Mouse (Mus musculus): ENCODE measurements at regions not wholly inside any gene's neighbourhood (a gene's known extent, or its start where the extent isn't known, plus 50 kb on each side); places are given as distances from the start of the nearest gene placed in this dataset.

DNA sequence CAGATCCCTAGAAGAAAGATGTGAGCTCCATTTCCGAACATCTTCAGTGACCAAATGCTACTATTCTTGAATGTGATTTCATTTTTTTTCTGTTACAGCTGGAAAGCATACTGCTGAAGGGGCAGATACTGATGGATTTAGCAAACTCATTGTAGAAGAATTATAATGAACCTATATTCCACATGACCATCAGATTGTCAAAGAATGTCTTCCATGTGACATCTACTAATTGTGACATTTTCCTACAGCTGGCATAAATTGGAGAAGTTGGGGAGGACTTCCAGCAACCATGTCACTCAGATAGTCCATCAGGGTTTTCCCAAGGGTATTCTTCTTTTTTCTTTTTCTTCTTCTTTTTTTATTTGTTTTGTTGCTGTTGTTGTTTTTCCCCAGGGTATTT is 263.2 kb downstream of the Tmsb4x start:
- H3K36me3 ChIP-seq (ENCODE audit: control insufficient read depth, insufficient read depth, low read length), result no peaks in the 10 kb centered on the region
- ATAC-seq (ENCODE audit: insufficient number of reproducible peaks, low FRiP score, low TSS enrichment, low read depth), result no peak

DNA sequence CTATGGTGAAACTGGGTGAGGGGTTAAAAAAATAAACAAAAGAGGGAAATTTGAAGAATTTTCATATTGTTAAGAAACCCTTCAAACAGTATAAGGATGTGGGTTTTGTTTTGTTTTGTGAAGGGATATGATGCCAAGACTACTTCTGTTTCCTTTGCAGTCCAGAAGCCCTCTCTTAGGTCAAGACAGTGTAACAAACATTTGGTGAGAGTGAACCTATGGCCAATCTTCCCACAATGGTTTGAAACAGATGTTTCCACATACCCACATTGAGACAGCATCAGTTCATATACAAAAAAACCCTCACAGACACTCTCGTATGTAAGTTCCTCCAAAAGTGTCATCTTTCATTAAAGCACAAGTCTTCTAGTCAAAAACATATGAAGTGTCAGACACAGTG is 263.6 kb downstream of the Tmsb4x start:
- H3K9ac ChIP-seq (ENCODE audit: low read length), result no peak overlapping the region
- WGBS, result 78% methylated on average over 1 of the region's 1 CpGs
- no peaks in the 10 kb centered on the region for H3K9me3 ChIP-seq (ENCODE audit: control insufficient read depth, low read length)
- H3K27me3 ChIP-seq (ENCODE audit: control insufficient read depth, insufficient read depth, low read length), result peaks cover 6% of the 10 kb centered on the region; the same call in 1 of the 2 replicates
- no peak overlapping the region for H3K4me2 ChIP-seq (ENCODE audit: low read depth, severe bottlenecking)
- no peaks in the 10 kb centered on the region for H3K36me3 ChIP-seq (ENCODE audit: control insufficient read depth, insufficient read depth, low read length)
- no peak for ATAC-seq (ENCODE audit: insufficient number of reproducible peaks, low FRiP score, low TSS enrichment, low read depth)
- no peak overlapping the region for H3K4me3 ChIP-seq (ENCODE audit: low read depth, low read length)
- no peak for DNase-seq (ENCODE audit: low spot score)
- no peak overlapping the region for H3K27ac ChIP-seq (replicated peaks; ENCODE audit: low read depth, low read length)
- H3K4me1 ChIP-seq (ENCODE audit: control insufficient read depth, insufficient read depth, low read length), result no peaks in the 10 kb centered on the region

More for the DNA sequence above, 263.2 kb downstream of the Tmsb4x start:
- H3K9ac ChIP-seq (ENCODE audit: low read length), result no peak overlapping the region
- DNase-seq (ENCODE audit: low spot score), result no peak
- H3K4me2 ChIP-seq (ENCODE audit: low read depth, severe bottlenecking), result no peak overlapping the region
- no peaks in the 10 kb centered on the region for H3K9me3 ChIP-seq (ENCODE audit: control insufficient read depth, low read length)
- 92% methylated on average over 1 of the region's 1 CpGs for WGBS
- H3K27me3 ChIP-seq (ENCODE audit: control insufficient read depth, insufficient read depth, low read length), result peaks cover 4% of the 10 kb centered on the region; the same call in 1 of the 2 replicates
- no peak overlapping the region for H3K27ac ChIP-seq (replicated peaks; ENCODE audit: low read depth, low read length)
- H3K4me3 ChIP-seq (ENCODE audit: low read depth, low read length), result no peak overlapping the region
- H3K4me1 ChIP-seq (ENCODE audit: control insufficient read depth, insufficient read depth, low read length), result no peaks in the 10 kb centered on the region

DNA sequence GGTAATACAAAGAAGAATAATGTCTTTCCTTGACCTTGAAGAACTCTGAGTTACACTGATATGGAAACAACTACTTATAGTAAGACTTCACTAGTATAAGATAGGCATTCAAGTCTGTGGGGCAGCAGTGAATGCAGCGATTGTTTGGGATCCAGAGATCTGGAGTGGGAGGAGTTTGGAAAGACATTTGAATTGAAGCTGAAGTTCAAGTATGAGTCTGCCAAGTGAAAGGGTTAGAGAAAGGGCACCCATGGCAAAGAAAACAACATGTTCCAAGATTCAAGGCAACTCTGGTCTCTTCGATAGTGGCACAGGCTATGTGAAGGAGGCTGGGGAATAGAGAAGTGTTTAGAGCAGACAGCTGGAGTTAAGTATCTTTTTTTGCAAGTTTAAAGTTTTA is 275.3 kb downstream of the Tmsb4x start:
- peaks cover 7% of the 10 kb centered on the region; the same call in 1 of the 2 replicates for H3K27me3 ChIP-seq (ENCODE audit: control insufficient read depth, insufficient read depth, low read length)

DNA sequence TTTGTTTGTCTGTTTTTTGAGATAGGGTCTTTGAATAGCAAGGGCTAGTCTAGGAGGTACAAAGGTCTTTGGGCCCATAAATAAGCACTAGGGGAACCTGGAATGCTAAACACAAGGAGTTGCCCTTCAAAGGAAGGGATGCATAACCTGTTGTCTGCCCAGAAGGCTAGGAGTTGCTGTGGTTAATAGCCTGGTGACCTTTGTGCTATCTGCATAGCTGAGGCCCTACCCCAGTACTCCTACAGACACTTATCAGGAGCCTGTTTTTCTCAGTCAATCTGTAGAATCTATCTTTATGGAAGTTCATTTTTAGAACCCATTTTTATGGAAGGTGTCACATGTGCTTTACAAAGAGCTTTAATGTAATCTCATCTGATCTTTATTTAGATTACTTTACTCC is 276.6 kb downstream of the Tmsb4x start:
- no peaks in the 10 kb centered on the region for H3K9me3 ChIP-seq (ENCODE audit: control insufficient read depth, low read length)
- no peak overlapping the region for H3K27ac ChIP-seq (replicated peaks; ENCODE audit: low read depth, low read length)
- no peak overlapping the region for H3K4me3 ChIP-seq (ENCODE audit: low read depth, low read length)
- DNase-seq (ENCODE audit: low spot score) (no peak), ATAC-seq (ENCODE audit: insufficient number of reproducible peaks, low FRiP score, low TSS enrichment, low read depth) (no peak)
- no peak overlapping the region for H3K9ac ChIP-seq (ENCODE audit: low read length)
- H3K4me2 ChIP-seq (ENCODE audit: low read depth, severe bottlenecking), result no peak overlapping the region
- no peaks in the 10 kb centered on the region for H3K4me1 ChIP-seq (ENCODE audit: control insufficient read depth, insufficient read depth, low read length)
- H3K27me3 ChIP-seq (ENCODE audit: control insufficient read depth, insufficient read depth, low read length), result peaks cover 7% of the 10 kb centered on the region; the same call in 1 of the 2 replicates
- H3K36me3 ChIP-seq (ENCODE audit: control insufficient read depth, insufficient read depth, low read length), result no peaks in the 10 kb centered on the region

More for the DNA sequence above, 275.3 kb downstream of the Tmsb4x start:
- Histone ChIP-seq H3K36me3 (ENCODE audit: control insufficient read depth, insufficient read depth, low read length) (no peaks in the 10 kb centered on the region), H3K4me1 (ENCODE audit: control insufficient read depth, insufficient read depth, low read length) (no peaks in the 10 kb centered on the region), H3K9me3 (ENCODE audit: control insufficient read depth, low read length) (no peaks in the 10 kb centered on the region), H3K4me2 (ENCODE audit: low read depth, severe bottlenecking) (no peak overlapping the region), H3K27ac (replicated peaks; ENCODE audit: low read depth, low read length) (no peak overlapping the region), H3K4me3 (ENCODE audit: low read depth, low read length) (no peak overlapping the region), H3K9ac (ENCODE audit: low read length) (no peak overlapping the region)
- DNase-seq (ENCODE audit: low spot score), result no peak
- 90% methylated on average over 2 of the region's 2 CpGs for WGBS
- no peak for ATAC-seq (ENCODE audit: insufficient number of reproducible peaks, low FRiP score, low TSS enrichment, low read depth)

DNA sequence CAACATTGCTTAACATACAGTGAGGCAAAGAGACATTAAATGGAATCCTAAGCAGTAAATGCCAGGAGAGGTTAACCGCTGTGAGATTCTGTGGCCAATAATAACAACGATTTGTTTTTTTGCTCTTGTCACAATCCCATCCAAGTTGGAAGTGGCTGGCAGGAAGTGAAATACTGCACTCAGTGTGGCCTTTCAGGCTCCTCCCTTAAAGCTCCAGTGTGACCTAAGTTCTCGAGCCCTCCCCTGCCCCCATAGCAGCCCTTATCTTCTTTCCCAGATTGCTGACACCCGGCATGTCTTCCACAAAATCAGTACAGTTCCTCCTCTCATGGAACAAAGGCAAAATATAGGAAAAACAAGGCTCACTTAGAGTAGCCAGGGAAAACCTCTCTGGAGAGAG is 278.1 kb downstream of the Tmsb4x start:
- no peak overlapping the region for H3K4me2 ChIP-seq (ENCODE audit: low read depth, severe bottlenecking)
- H3K4me1 ChIP-seq (ENCODE audit: control insufficient read depth, insufficient read depth, low read length), result no peaks in the 10 kb centered on the region
- peaks cover 7% of the 10 kb centered on the region; the same call in 1 of the 2 replicates for H3K27me3 ChIP-seq (ENCODE audit: control insufficient read depth, insufficient read depth, low read length)
- H3K27ac ChIP-seq (replicated peaks; ENCODE audit: low read depth, low read length), result no peak overlapping the region
- H3K36me3 ChIP-seq (ENCODE audit: control insufficient read depth, insufficient read depth, low read length), result no peaks in the 10 kb centered on the region
- no peak overlapping the region for H3K9ac ChIP-seq (ENCODE audit: low read length)
- DNase-seq (ENCODE audit: low spot score) (no peak), ATAC-seq (ENCODE audit: insufficient number of reproducible peaks, low FRiP score, low TSS enrichment, low read depth) (no peak)
- H3K9me3 ChIP-seq (ENCODE audit: control insufficient read depth, low read length), result no peaks in the 10 kb centered on the region
- H3K4me3 ChIP-seq (ENCODE audit: low read depth, low read length), result no peak overlapping the region
- WGBS, result 64% methylated on average over 4 of the region's 4 CpGs

DNA sequence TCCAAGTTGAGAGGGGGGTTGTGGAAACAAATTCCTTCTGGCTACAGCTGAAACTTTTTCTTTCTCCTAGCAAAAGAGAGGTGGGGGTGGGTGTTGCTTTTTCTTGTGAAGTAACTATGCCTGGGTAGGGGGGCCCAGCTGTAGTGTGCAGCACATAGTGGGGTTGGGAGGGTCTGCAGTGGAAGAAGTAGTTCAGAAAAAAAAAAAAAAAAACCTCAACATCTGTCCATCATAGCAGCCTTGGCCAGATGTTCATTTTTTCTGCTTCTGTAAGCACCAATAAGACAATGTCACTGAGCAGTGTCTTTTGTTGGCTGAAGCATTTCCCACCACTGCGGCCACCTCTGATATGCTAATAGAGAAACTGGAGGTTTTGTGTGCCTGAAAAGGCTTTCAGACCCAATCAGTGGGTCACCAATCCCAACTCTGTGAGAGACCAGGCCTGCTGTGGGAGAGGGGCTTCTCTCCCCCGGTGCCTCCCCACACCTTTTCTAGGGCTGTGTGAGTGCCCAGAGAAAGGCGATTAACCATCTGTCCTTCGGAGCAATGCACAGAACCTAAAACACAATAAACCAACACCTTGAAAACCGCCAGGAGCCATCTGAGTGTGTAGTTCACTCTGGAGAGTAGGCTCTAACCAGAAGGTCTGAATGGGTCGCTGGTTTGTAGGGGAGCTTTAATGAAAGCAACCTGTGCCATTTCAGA is 279.2 kb downstream of the Tmsb4x start:
- no peaks in the 10 kb centered on the region for H3K4me1 ChIP-seq (ENCODE audit: control insufficient read depth, insufficient read depth, low read length)
- DNase-seq (ENCODE audit: low spot score), result no peak
- H3K27ac ChIP-seq (replicated peaks; ENCODE audit: low read depth, low read length), result no peak overlapping the region
- H3K9me3 ChIP-seq (ENCODE audit: control insufficient read depth, low read length), result no peaks in the 10 kb centered on the region
- WGBS, result 39% methylated on average over 6 of the region's 6 CpGs
- H3K36me3 ChIP-seq (ENCODE audit: control insufficient read depth, insufficient read depth, low read length), result no peaks in the 10 kb centered on the region
- H3K27me3 ChIP-seq (ENCODE audit: control insufficient read depth, insufficient read depth, low read length), result peaks cover 7% of the 10 kb centered on the region; the same call in 1 of the 2 replicates
- H3K4me2 ChIP-seq (ENCODE audit: low read depth, severe bottlenecking), result no peak overlapping the region
- H3K4me3 ChIP-seq (ENCODE audit: low read depth, low read length), result no peak overlapping the region
- H3K9ac ChIP-seq (ENCODE audit: low read length), result no peak overlapping the region
- ATAC-seq (ENCODE audit: insufficient number of reproducible peaks, low FRiP score, low TSS enrichment, low read depth), result no peak

DNA sequence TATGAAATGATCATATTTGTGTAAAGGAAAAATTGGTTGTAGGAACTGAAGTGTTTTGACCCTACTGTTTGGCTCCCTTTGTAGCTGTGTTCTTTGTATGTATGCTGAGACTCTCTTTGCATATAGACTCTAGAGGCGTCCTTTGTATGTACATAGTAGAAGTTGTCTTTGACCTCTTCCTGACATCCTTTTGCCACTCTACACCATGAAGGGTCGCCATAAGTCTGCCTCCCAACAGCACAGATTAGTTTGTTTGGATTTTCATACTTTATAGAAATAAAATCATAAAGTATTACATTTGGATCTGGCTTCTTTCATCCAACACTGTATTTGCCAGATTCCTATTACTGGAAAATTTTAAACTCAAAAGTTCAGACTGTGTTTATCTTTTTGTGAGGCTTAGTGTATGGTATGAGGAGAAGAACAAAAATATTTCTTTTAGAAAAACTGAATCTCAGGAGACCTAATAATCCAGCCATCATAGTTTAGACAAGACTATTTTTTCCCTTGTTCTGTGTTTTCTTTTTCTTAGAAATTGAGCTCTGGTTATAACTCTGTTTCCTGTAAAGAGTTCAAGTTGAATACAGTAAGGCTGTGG is 293.7 kb downstream of the Tmsb4x start:
- no peak overlapping the region for H3K27ac ChIP-seq (replicated peaks; ENCODE audit: low read depth, low read length)
- no peak overlapping the region for H3K4me2 ChIP-seq (ENCODE audit: low read depth, severe bottlenecking)
- H3K36me3 ChIP-seq (ENCODE audit: control insufficient read depth, insufficient read depth, low read length), result no peaks in the 10 kb centered on the region
- no peak overlapping the region for H3K4me3 ChIP-seq (ENCODE audit: low read depth, low read length)
- H3K4me1 ChIP-seq (ENCODE audit: control insufficient read depth, insufficient read depth, low read length), result no peaks in the 10 kb centered on the region
- ATAC-seq (ENCODE audit: insufficient number of reproducible peaks, low FRiP score, low TSS enrichment, low read depth) (no peak), DNase-seq (ENCODE audit: low spot score) (no peak)
- WGBS, result 76% methylated on average over 2 of the region's 2 CpGs
- no peaks in the 10 kb centered on the region; the same call in 1 of the 2 replicates for H3K27me3 ChIP-seq (ENCODE audit: control insufficient read depth, insufficient read depth, low read length)
- H3K9ac ChIP-seq (ENCODE audit: low read length), result no peak overlapping the region
- H3K9me3 ChIP-seq (ENCODE audit: control insufficient read depth, low read length), result no peaks in the 10 kb centered on the region

DNA sequence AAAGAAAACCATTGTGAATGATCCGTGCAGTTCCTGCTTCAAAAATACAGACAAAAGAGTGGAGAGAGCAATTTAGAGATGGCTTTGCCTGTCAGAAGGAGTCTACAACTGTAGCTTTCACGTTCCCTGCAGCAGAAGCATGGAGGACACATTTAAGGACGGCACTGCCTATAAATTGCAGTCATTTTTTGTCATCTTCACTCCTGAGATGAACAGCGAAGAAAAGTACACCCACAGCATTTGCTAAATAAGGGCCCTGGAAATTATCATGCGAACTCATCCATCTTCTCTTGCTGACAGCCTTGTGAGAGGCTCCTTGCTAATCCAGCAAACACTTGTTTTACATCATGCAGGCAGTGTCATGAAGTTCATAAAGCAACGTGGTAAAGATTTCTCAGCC is 302.5 kb downstream of the Tmsb4x start:
- Histone ChIP-seq H3K36me3 (ENCODE audit: control insufficient read depth, insufficient read depth, low read length) (no peaks in the 10 kb centered on the region), H3K27ac (replicated peaks; ENCODE audit: low read depth, low read length) (no peak overlapping the region), H3K4me1 (ENCODE audit: control insufficient read depth, insufficient read depth, low read length) (no peaks in the 10 kb centered on the region), H3K27me3 (ENCODE audit: control insufficient read depth, insufficient read depth, low read length) (peaks cover 3% of the 10 kb centered on the region; the same call in 1 of the 2 replicates), H3K4me2 (ENCODE audit: low read depth, severe bottlenecking) (no peak overlapping the region), H3K4me3 (ENCODE audit: low read depth, low read length) (no peak overlapping the region), H3K9ac (ENCODE audit: low read length) (no peak overlapping the region), H3K9me3 (ENCODE audit: control insufficient read depth, low read length) (no peaks in the 10 kb centered on the region)
- 72% methylated on average over 6 of the region's 6 CpGs for WGBS
- no peak for DNase-seq (ENCODE audit: low spot score)
- no peak for ATAC-seq (ENCODE audit: insufficient number of reproducible peaks, low FRiP score, low TSS enrichment, low read depth)

Measured in limb, embryonic 11.5 days (tissue).